9 mouse cellular contexts compared by ENCODE assay signal in genomic region chr13:9017190-9017589, GRCm38 (mm10). TPM values are rescaled to one million over a fixed set of nuclear protein-coding genes. Genes with fewer than 3 reads are reported as not detected.
DNase-seq lines count a peak whose midpoint lies in the region; ATAC-seq lines count a peak whose summit lies in the region.
"Had no signal": no experiment of that assay in that cellular context is flagged by ENCODE, and none has a peak within 500 bp of the region (broad histone marks: within the 10 kb centered on the region; RNA-seq: fewer than 3 reads in every experiment).

No protein-coding gene starts in this region.

- no peaks in the 10 kb centered on the region for H3K9me3 ChIP-seq in kidney, embryonic 15.5 days (replicated peaks)

- no peak overlapping the region for H3K4me2 ChIP-seq in kidney, embryonic 15.5 days

- peak; percentile 69 for DNase-seq in kidney, adult 18-20 months
- peak; percentile 73 for DNase-seq in adrenal gland, adult 2 months
- DNase-seq in forelimb bud, embryonic 11.5 days (ENCODE audit: low read depth, low spot score): peak; percentile 13
- peak; percentile 85 for DNase-seq in lung, postnatal 25 days (ENCODE audit: low spot score)
- no peak for DNase-seq in natural killer cell, adult 2 months (ENCODE audit: low spot score in 2 of 2)
- no peak for DNase-seq in MN1 (ENCODE audit: low spot score)

- H3K36me3 ChIP-seq in kidney, embryonic 15.5 days: no peaks in the 10 kb centered on the region

- H3K27me3 ChIP-seq in kidney, embryonic 15.5 days: no peaks in the 10 kb centered on the region

- H3K27ac ChIP-seq in kidney, embryonic 15.5 days: no peak overlapping the region
- H3K27ac ChIP-seq: left cerebral cortex, adult 2 months had no signal

- no peak overlapping the region for H3K4me3 ChIP-seq in kidney, embryonic 15.5 days (replicated peaks)
- H3K4me3 ChIP-seq: left cerebral cortex, adult 2 months had no signal

- WGBS in kidney, embryonic 15.5 days: 11% methylated on average over 8 of the region's 8 CpGs

- no peak; the same call in 1 of the 2 replicates for ATAC-seq in kidney, embryonic 15.5 days (replicated peaks; ENCODE audit: low FRiP score)
- ATAC-seq in megakaryocyte progenitor cell, adult 5-6 weeks (replicated peaks; ENCODE audit: poor library complexity): no peak

- no peak overlapping the region for H3K9ac ChIP-seq in kidney, embryonic 15.5 days

- H3K4me1 ChIP-seq in kidney, embryonic 15.5 days: no peaks in the 10 kb centered on the region

RNA-seq across cellular contexts. Expression of gene Gtpbp4, which starts 21.3 kb away (rescaled TPM):
- 80.9 and 86.5 TPM in 2 replicates for polyA plus RNA-seq in kidney, embryonic 15.5 days (2015; fragmentation: Nextera tagmentation; extraction: Ambion mirVana)
- 10 to 100 TPM; 53.9 to 72.0 TPM for total RNA-seq in adrenal gland, adult 2 months (2021)
- polyA plus RNA-seq in adrenal gland, adult 2 months (2012; rRNA removed): 1.1 and 3.6 TPM in 2 replicates
- total RNA-seq in megakaryocyte progenitor cell, adult 5-6 weeks (2015): 120 and 127 TPM in 2 replicates
- total RNA-seq in megakaryocyte progenitor cell, adult 5-6 weeks (2017): 135 and 165 TPM in 2 replicates

Comparison
In these comparisons a context has a peak if more than half of its experiments do, and no peak if none do; other contexts are left out.
1. DNase-seq: peak in kidney, adult 18-20 months (single experiment), adrenal gland, adult 2 months (single experiment), forelimb bud, embryonic 11.5 days (single experiment) and lung, postnatal 25 days (single experiment); none in natural killer cell, adult 2 months (0 of 2) and MN1 (single experiment).